Mouse (Mus musculus) stomach, embryonic 16.5 days (tissue): ENCODE measurements around the gene Pitpna. TPM values are rescaled to one million over a fixed set of nuclear protein-coding genes. Genes with fewer than 3 reads are reported as not detected.

Source experiments
- ATAC-seq: fragments of 200-750 bp; cut with Nextera tagmentation; 2 replicates; pipeline ENCODE4 v1.8.0; 2017; ENCODE audit warnings: moderate number of reproducible peaks, moderate TSS enrichment; ENCODE audit not compliant: insufficient read depth, low FRiP score
- H3K27ac ChIP-seq: fragments of 300-500 bp; sonication (generic); 2 replicates; pipeline ENCODE4 v1.5.1; 2014; ENCODE audit warnings: low read length
- H3K27me3 ChIP-seq: fragments of 300-500 bp; sonication (generic); 2 replicates; pipeline ENCODE4 v1.6.1; 2014; ENCODE audit warnings: low read length, control low read depth, mixed read lengths; ENCODE audit not compliant: control insufficient read depth, insufficient read depth
- H3K36me3 ChIP-seq: fragments of 300-500 bp; sonication (generic); 2 replicates; pipeline ENCODE4 v1.6.1; 2014; ENCODE audit warnings: low read length; ENCODE audit not compliant: control insufficient read depth, insufficient read depth
- H3K4me1 ChIP-seq: fragments of 300-500 bp; sonication (generic); 2 replicates; pipeline ENCODE4 v1.6.1; 2014; ENCODE audit warnings: low read length, control low read depth, mixed read lengths; ENCODE audit not compliant: control insufficient read depth, insufficient read depth
- H3K4me2 ChIP-seq: fragments of 300-500 bp; sonication (generic); 2 replicates; pipeline ENCODE4 v1.6.1; 2014; ENCODE audit warnings: low read depth, low read length, mixed read lengths
- H3K4me3 ChIP-seq: fragments of 300-500 bp; sonication (generic); replicated peaks from 2 replicates; pipeline ENCODE4 v1.5.1; 2014; ENCODE audit warnings: mild to moderate bottlenecking, low read length
- H3K9ac ChIP-seq: fragments of 300-500 bp; sonication (generic); 2 replicates; pipeline ENCODE4 v1.6.1; 2014; ENCODE audit warnings: low read length
- H3K9me3 ChIP-seq: fragments of 300-500 bp; sonication (generic); replicated peaks from 2 replicates; pipeline ENCODE4 v1.6.1; 2016; ENCODE audit warnings: low read length, control low read depth; ENCODE audit not compliant: control insufficient read depth
- WGBS: fragments of 180-500 bp; shearing (Covaris S2); extraction: QIAGEN DNeasy Blood & Tissue Kit; methylation state at CpG from one replicate; pipeline ENCODE4 v1.1.7; 2014; 5-methylcytosine and 5-hydroxymethylcytosine counted together
- polyA plus RNA-seq: library from polyadenylated mRNA; unstranded; fragments of >200 nt; fragmentation: Nextera tagmentation; extraction: Ambion mirVana; gene quantifications from 2 replicates; pipeline ENCODE4 v1.2.1, GENCODE M21; 2015

The Pitpna gene
- polyA plus RNA-seq, 1 experiment from 2014 or later = 63.1 TPM

- 8% methylated on average over 13 of the region's 13 CpGs for WGBS
- Histone ChIP-seq H3K36me3 (peaks cover 11% of the 10 kb centered on the region), H3K4me1 (peaks cover 7% of the 10 kb centered on the region; the same call in 1 of the 2 replicates), H3K4me3 (peak overlapping the region; percentile 80), H3K9ac (peak overlapping the region; percentile 77), H3K27me3 (no peaks in the 10 kb centered on the region), H3K9me3 (no peaks in the 10 kb centered on the region), H3K4me2 (peak overlapping the region; percentile 70), H3K27ac (no peak overlapping the region)
- no peak for ATAC-seq
Observed at GRCm38 (mm10) chr11:75631561-75632225, 43.8 kb downstream of the Pitpna start.

DNA sequence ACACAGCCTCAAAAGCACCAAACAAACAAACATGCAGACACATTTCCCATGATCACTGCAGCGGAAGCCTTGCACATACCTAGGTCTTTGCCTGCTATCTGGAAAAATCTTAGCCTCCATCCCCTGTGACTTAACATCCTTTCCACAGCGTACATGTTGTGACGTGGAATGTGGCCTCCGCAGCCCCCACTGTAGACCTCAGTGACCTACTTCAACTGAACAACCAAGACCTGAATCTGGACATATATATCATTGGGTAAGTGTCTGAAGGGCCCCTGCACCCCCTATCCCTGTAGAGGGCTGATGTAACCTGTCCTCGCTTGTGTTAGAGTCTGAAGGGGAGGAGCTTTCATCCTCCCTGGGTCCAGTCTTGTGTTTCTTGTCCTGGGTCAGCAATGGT lies 45.0 kb downstream of the Pitpna start:
- Histone ChIP-seq H3K27ac (no peak overlapping the region), H3K9ac (no peak overlapping the region), H3K36me3 (0 out of 2 replicates have a peak, but pooled peaks cover 4% of the 10 kb centered on the region), H3K9me3 (no peaks in the 10 kb centered on the region), H3K27me3 (no peaks in the 10 kb centered on the region), H3K4me1 (peaks cover 7% of the 10 kb centered on the region; the same call in 1 of the 2 replicates), H3K4me2 (no peak overlapping the region), H3K4me3 (no peak overlapping the region)
- no peak for ATAC-seq
- 87% methylated on average over 5 of the region's 5 CpGs for WGBS

- H3K9me3 ChIP-seq = no peaks in the 10 kb centered on the region
- no peaks in the 10 kb centered on the region for H3K36me3 ChIP-seq
- WGBS = 72% methylated on average over 3 of the region's 3 CpGs
- H3K4me1 ChIP-seq = peaks cover 3% of the 10 kb centered on the region; the same call in 1 of the 2 replicates
- no peak overlapping the region for H3K4me3 ChIP-seq
- H3K27me3 ChIP-seq = no peaks in the 10 kb centered on the region
- no peak overlapping the region for H3K9ac ChIP-seq
- ATAC-seq = no peak
- H3K4me2 ChIP-seq = no peak overlapping the region
- no peak overlapping the region for H3K27ac ChIP-seq
Observed at GRCm38 (mm10) chr11:75634801-75635200, 46.9 kb downstream of the Pitpna start.

GRCm38 (mm10) chr11:75635315-75635714 lies 47.4 kb downstream of the Pitpna start:
- Histone ChIP-seq H3K9me3 (no peaks in the 10 kb centered on the region), H3K4me2 (no peak overlapping the region), H3K4me1 (no peaks in the 10 kb centered on the region), H3K27me3 (no peaks in the 10 kb centered on the region), H3K36me3 (no peaks in the 10 kb centered on the region), H3K4me3 (no peak overlapping the region), H3K9ac (no peak overlapping the region), H3K27ac (no peak overlapping the region)
- no peak for ATAC-seq
- 51% methylated on average over 11 of the region's 11 CpGs for WGBS

DNA sequence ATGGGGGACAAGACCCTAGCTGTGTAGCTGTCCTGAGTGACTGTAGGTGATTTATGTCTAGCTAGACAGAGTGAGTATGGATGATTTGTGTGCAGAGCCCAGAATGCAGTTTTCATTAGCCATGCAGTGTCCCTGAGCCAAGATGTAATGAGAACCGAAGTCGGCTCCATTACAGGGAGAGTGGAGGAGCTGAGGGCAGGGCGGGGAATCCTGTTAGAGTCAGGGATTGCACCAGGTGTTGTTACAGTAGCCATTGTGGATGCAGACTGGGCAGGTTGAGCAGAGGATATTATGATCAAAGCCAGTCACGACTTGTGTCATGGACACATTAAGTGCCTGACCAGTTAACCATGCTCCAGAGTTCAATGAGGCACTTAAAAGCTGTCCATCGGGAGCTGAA lies 55.4 kb downstream of the Pitpna start:
- no peak overlapping the region for H3K4me3 ChIP-seq
- H3K9me3 ChIP-seq = no peaks in the 10 kb centered on the region
- ATAC-seq = no peak
- WGBS = 80% methylated on average over 5 of the region's 5 CpGs
- no peaks in the 10 kb centered on the region; the same call in 1 of the 2 replicates for H3K4me1 ChIP-seq
- H3K4me2 ChIP-seq = no peak overlapping the region
- no peaks in the 10 kb centered on the region for H3K36me3 ChIP-seq
- H3K9ac ChIP-seq = no peak overlapping the region
- no peak overlapping the region for H3K27ac ChIP-seq
- H3K27me3 ChIP-seq = no peaks in the 10 kb centered on the region

DNA sequence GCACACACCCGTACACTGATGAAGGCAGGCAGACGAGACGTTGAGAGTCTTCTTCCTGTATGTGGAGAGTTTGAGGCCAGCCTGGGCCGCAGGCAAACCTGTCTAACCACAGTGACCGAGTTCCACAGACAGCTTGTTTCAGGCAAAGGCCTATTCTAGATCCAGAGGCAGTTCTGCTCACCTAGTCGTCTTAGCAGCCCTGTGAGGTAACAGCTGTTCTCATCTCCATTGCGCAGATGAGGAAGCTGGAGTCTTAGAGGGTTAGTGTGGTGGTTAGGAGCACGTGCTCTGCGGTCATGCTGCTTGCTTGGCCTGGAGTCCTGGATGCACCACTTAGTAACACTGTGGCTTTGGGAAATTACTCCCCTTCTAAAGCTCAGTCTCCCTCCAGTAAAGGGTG lies 56.8 kb downstream of the Pitpna start:
- no peak for ATAC-seq
- H3K4me1 ChIP-seq = peaks cover 7% of the 10 kb centered on the region
- H3K9me3 ChIP-seq = no peaks in the 10 kb centered on the region
- 75% methylated on average over 9 of the region's 9 CpGs for WGBS
- no peaks in the 10 kb centered on the region for H3K36me3 ChIP-seq
- no peak overlapping the region for H3K9ac ChIP-seq
- no peak overlapping the region for H3K4me2 ChIP-seq
- H3K27me3 ChIP-seq = no peaks in the 10 kb centered on the region
- H3K4me3 ChIP-seq = no peak overlapping the region
- no peak overlapping the region for H3K27ac ChIP-seq

DNA sequence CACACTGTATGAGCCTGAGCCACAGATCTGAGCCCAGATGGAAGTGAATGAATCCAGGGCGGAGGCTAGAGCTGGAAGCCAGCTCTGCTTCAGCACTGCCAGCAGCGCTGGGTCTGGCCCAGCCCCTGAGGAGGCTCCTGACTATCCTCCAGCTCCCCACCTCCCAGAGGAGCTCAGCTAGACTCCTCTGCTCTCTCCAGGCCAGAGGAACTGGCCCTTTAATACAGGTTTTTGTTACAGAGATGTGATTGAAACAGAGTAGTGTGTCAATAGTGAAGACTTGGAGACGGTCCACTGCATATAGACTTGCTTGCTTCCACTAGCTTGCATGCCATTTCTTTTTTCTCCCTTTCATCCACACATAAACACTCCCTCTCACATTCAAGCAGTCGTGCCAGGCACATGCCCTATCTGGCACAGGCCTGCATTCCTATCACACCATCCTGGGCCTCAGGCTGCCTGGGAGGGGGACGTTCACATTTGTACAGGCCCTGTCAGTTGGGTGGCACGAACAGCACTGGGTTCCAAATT lies 59.8 kb downstream of the Pitpna start:
- Histone ChIP-seq H3K27ac (peak overlapping the region; percentile 64; the same call in 1 of the 2 replicates), H3K4me1 (peaks cover 22% of the 10 kb centered on the region), H3K27me3 (no peaks in the 10 kb centered on the region), H3K9ac (0 out of 2 replicates have a peak overlapping the region, but pooled peaks have one; percentile 20), H3K9me3 (no peaks in the 10 kb centered on the region), H3K36me3 (no peaks in the 10 kb centered on the region), H3K4me3 (no peak overlapping the region), H3K4me2 (no peak overlapping the region)
- ATAC-seq = no peak
- WGBS = 59% methylated on average over 6 of the region's 6 CpGs

GRCm38 (mm10) chr11:75649155-75649561 lies 61.3 kb downstream of the Pitpna start:
- Histone ChIP-seq H3K9me3 (no peaks in the 10 kb centered on the region), H3K9ac (no peak overlapping the region), H3K36me3 (no peaks in the 10 kb centered on the region), H3K27me3 (no peaks in the 10 kb centered on the region), H3K27ac (peak overlapping the region; percentile 53), H3K4me1 (peaks cover 30% of the 10 kb centered on the region), H3K4me3 (no peak overlapping the region), H3K4me2 (no peak overlapping the region)
- WGBS = 64% methylated on average over 4 of the region's 4 CpGs
- no peak for ATAC-seq

GRCm38 (mm10) chr11:75650311-75650710 lies 62.4 kb downstream of the Pitpna start, which contains the start of gene Myo1c:
Gene Myo1c (plus strand): TSS chr11:75650504.
- WGBS = 75% methylated on average over 7 of the region's 7 CpGs
- Histone ChIP-seq H3K9me3 (no peaks in the 10 kb centered on the region), H3K9ac (peak within 1 kb of the TSS; percentile 92), H3K4me3 (peak within 1 kb of the TSS; percentile 80), H3K4me2 (peak within 1 kb of the TSS; percentile 84), H3K4me1 (peaks cover 41% of the 10 kb centered on the region), H3K27me3 (no peaks in the 10 kb centered on the region), H3K36me3 (no peaks in the 10 kb centered on the region), H3K27ac (peak within 1 kb of the TSS; percentile 97)
- no peak for ATAC-seq
